Mouse (Mus musculus): ENCODE measurements around the gene Vsig1.

GRCm38 (mm10) chrX:140932066-140932465 lies 24.7 kb downstream of the Vsig1 start:
- TF ChIP-seq GATA1 (IDR thresholded peaks at IDR 0.05; ENCODE audit: borderline replicate concordance, low read length) (no peak), FLI1 (IDR thresholded peaks at IDR 0.05; ENCODE audit: low read length) (no peak)
